ENCODE assay signal across 18 mouse cellular contexts in the genomic region with DNA sequence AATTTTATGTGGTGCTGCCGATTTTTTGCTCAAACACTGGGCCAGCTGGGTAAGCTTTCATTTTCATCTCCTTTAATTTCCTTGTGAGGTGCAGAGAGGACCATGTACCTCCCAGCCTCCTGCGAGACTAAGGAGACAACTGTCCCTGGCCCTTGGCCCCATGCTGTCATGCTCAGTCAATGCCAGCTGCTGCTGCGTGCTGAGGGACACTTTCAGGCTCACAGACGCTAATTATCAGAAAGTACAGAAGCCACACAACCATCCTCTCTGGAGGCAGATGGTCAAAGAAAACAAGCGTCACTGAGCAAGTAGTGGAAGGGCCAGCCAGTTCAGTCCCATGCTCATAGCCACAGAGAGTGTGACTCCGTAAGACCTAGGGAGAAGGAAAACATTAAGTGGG.
DNase-seq lines count a peak whose midpoint lies in the region; ATAC-seq lines count a peak whose summit lies in the region.
"Had no signal": no experiment of that assay in that cellular context is flagged by ENCODE, and none has a peak within 500 bp of the region (broad histone marks: within the 10 kb centered on the region; RNA-seq: fewer than 3 reads in every experiment).

No protein-coding gene starts in this region.

- peaks cover 26% of the 10 kb centered on the region for H3K4me1 ChIP-seq in forebrain, embryonic 13.5 days
- 0 out of 2 replicates have a peak, but pooled peaks cover 1% of the 10 kb centered on the region for H3K4me1 ChIP-seq in forebrain, embryonic 11.5 days (replicated peaks; ENCODE audit: control insufficient read depth, insufficient read depth, low read length)
- H3K4me1 ChIP-seq in midbrain, embryonic 11.5 days (ENCODE audit: control insufficient read depth, insufficient read depth, low read length), result no peaks in the 10 kb centered on the region
- H3K4me1 ChIP-seq in midbrain, embryonic 14.5 days (ENCODE audit: control insufficient read depth, insufficient read depth, low read length), result no peaks in the 10 kb centered on the region
- H3K4me1 ChIP-seq: embryonic facial prominence, embryonic 12.5 days; intestine, embryonic 15.5 days had no signal

- no peak overlapping the region for H3K4me3 ChIP-seq in forebrain, embryonic 13.5 days
- H3K4me3 ChIP-seq in forebrain, embryonic 11.5 days (ENCODE audit: low read depth, low read length), result no peak overlapping the region
- no peak overlapping the region for H3K4me3 ChIP-seq in midbrain, embryonic 11.5 days (ENCODE audit: low read depth, low read length)
- no peak overlapping the region for H3K4me3 ChIP-seq in midbrain, embryonic 14.5 days (replicated peaks; ENCODE audit: low read depth, low read length)
- H3K4me3 ChIP-seq: embryonic facial prominence, embryonic 12.5 days; heart, embryonic 12.5 days; hindbrain, embryonic 10.5 days; intestine, embryonic 15.5 days had no signal

- H3K27me3 ChIP-seq in forebrain, embryonic 13.5 days, result no peaks in the 10 kb centered on the region
- H3K27me3 ChIP-seq in forebrain, embryonic 11.5 days (ENCODE audit: control insufficient read depth, insufficient read depth, low read length), result no peaks in the 10 kb centered on the region
- H3K27me3 ChIP-seq in midbrain, embryonic 11.5 days (ENCODE audit: control insufficient read depth, insufficient read depth, low read length), result no peaks in the 10 kb centered on the region
- no peaks in the 10 kb centered on the region for H3K27me3 ChIP-seq in midbrain, embryonic 14.5 days (ENCODE audit: control insufficient read depth, insufficient read depth, low read length)
- H3K27me3 ChIP-seq: embryonic facial prominence, embryonic 12.5 days; heart, embryonic 12.5 days; intestine, embryonic 15.5 days had no signal

- no peak for DNase-seq in forebrain, embryonic 11.5 days (ENCODE audit: low spot score)
- DNase-seq in heart, adult 11 months, result peak; percentile 54
- no peak for DNase-seq in heart, adult 18-20 months
- peak; percentile 61 for DNase-seq in midbrain, embryonic 11.5 days (ENCODE audit: low spot score, missing footprints)
- DNase-seq in midbrain, embryonic 14.5 days, result no peak
- DNase-seq in adrenal gland, adult 2 months, result no peak
- DNase-seq: adrenal gland, adult 8-10 months; adrenal gland, postnatal 36 days; cerebellum, adult 18-20 months; cerebellum, adult 9-11 months; embryo, embryonic 11 days; gastrocnemius, postnatal 10 days; kidney, adult 18-20 months had no signal

- no peaks in the 10 kb centered on the region for H3K36me3 ChIP-seq in forebrain, embryonic 13.5 days (ENCODE audit: poor library complexity, severe bottlenecking)
- H3K36me3 ChIP-seq in forebrain, embryonic 11.5 days (ENCODE audit: control insufficient read depth, insufficient read depth, low read length), result no peaks in the 10 kb centered on the region
- H3K36me3 ChIP-seq in midbrain, embryonic 11.5 days (ENCODE audit: control insufficient read depth, insufficient read depth, low read length), result no peaks in the 10 kb centered on the region
- H3K36me3 ChIP-seq in midbrain, embryonic 14.5 days (ENCODE audit: control insufficient read depth, insufficient read depth, low read length), result no peaks in the 10 kb centered on the region
- H3K36me3 ChIP-seq: embryonic facial prominence, embryonic 12.5 days; heart, embryonic 12.5 days; hindbrain, embryonic 10.5 days; intestine, embryonic 15.5 days had no signal

- H3K9ac ChIP-seq in forebrain, embryonic 13.5 days, result no peak overlapping the region
- H3K9ac ChIP-seq in forebrain, embryonic 11.5 days (ENCODE audit: low read length), result no peak overlapping the region
- H3K9ac ChIP-seq in midbrain, embryonic 11.5 days (ENCODE audit: low read length), result no peak overlapping the region
- H3K9ac ChIP-seq in midbrain, embryonic 14.5 days (replicated peaks; ENCODE audit: low read length), result no peak overlapping the region
- H3K9ac ChIP-seq: embryonic facial prominence, embryonic 12.5 days; heart, embryonic 12.5 days; intestine, embryonic 15.5 days had no signal

- H3K27ac ChIP-seq in forebrain, embryonic 13.5 days, result peak overlapping the region; percentile 31; the same call in 1 of the 2 replicates
- H3K27ac ChIP-seq in forebrain, embryonic 11.5 days (ENCODE audit: low read depth, low read length), result no peak overlapping the region
- no peak overlapping the region for H3K27ac ChIP-seq in midbrain, embryonic 11.5 days (ENCODE audit: low read depth, low read length)
- H3K27ac ChIP-seq in midbrain, embryonic 14.5 days (replicated peaks; ENCODE audit: low read depth, low read length), result no peak overlapping the region
- H3K27ac ChIP-seq: embryonic facial prominence, embryonic 12.5 days; hindbrain, embryonic 10.5 days; intestine, embryonic 15.5 days had no signal

- H3K9me3 ChIP-seq in forebrain, embryonic 13.5 days (replicated peaks), result no peaks in the 10 kb centered on the region
- H3K9me3 ChIP-seq in forebrain, embryonic 11.5 days (ENCODE audit: control insufficient read depth, low read length), result no peaks in the 10 kb centered on the region
- no peaks in the 10 kb centered on the region for H3K9me3 ChIP-seq in midbrain, embryonic 11.5 days (ENCODE audit: control insufficient read depth, low read length)
- H3K9me3 ChIP-seq in midbrain, embryonic 14.5 days (ENCODE audit: control insufficient read depth, low read length), result no peaks in the 10 kb centered on the region
- H3K9me3 ChIP-seq: embryonic facial prominence, embryonic 12.5 days; heart, embryonic 12.5 days; hindbrain, embryonic 10.5 days; intestine, embryonic 15.5 days had no signal

- peak; percentile 46; the same call in 1 of the 2 replicates for ATAC-seq in forebrain, embryonic 13.5 days
- no peak for ATAC-seq in forebrain, embryonic 11.5 days (replicated peaks; ENCODE audit: low FRiP score)
- ATAC-seq in midbrain, embryonic 11.5 days (ENCODE audit: low FRiP score), result no peak
- ATAC-seq in midbrain, embryonic 14.5 days (ENCODE audit: low FRiP score, low TSS enrichment), result no peak
- ATAC-seq: intestine, embryonic 15.5 days had no signal

- WGBS in forebrain, embryonic 13.5 days, result 67% methylated on average over 6 of the region's 6 CpGs
- 78% methylated on average over 6 of the region's 6 CpGs for WGBS in forebrain, embryonic 11.5 days
- 75% methylated on average over 6 of the region's 6 CpGs for WGBS in midbrain, embryonic 11.5 days
- WGBS in midbrain, embryonic 14.5 days, result 71% methylated on average over 6 of the region's 6 CpGs

- H3K4me2 ChIP-seq in forebrain, embryonic 13.5 days, result no peak overlapping the region
- H3K4me2 ChIP-seq in forebrain, embryonic 11.5 days (ENCODE audit: low read depth, low read length, severe bottlenecking), result no peak overlapping the region
- H3K4me2 ChIP-seq in midbrain, embryonic 11.5 days, result no peak overlapping the region
- no peak overlapping the region for H3K4me2 ChIP-seq in midbrain, embryonic 14.5 days (ENCODE audit: low read length)
- H3K4me2 ChIP-seq: embryonic facial prominence, embryonic 12.5 days; heart, embryonic 12.5 days; intestine, embryonic 15.5 days had no signal

Comparison
In these comparisons a context has a peak if more than half of its experiments do, and no peak if none do; other contexts are left out.
1. DNase-seq: peak in heart, adult 11 months (single experiment) and midbrain, embryonic 11.5 days (single experiment); none in forebrain, embryonic 11.5 days (single experiment), heart, adult 18-20 months (0 of 2), midbrain, embryonic 14.5 days (single experiment) and adrenal gland, adult 2 months (single experiment).